Mouse (Mus musculus): Measurements from ENCODE around the gene Sars. TPM values are rescaled to one million over a fixed set of nuclear protein-coding genes. Genes with fewer than 3 reads are reported as not detected.

The Sars gene
- polyA plus RNA-seq, 1 experiment from 2014 or later, result 222 TPM

DNA sequence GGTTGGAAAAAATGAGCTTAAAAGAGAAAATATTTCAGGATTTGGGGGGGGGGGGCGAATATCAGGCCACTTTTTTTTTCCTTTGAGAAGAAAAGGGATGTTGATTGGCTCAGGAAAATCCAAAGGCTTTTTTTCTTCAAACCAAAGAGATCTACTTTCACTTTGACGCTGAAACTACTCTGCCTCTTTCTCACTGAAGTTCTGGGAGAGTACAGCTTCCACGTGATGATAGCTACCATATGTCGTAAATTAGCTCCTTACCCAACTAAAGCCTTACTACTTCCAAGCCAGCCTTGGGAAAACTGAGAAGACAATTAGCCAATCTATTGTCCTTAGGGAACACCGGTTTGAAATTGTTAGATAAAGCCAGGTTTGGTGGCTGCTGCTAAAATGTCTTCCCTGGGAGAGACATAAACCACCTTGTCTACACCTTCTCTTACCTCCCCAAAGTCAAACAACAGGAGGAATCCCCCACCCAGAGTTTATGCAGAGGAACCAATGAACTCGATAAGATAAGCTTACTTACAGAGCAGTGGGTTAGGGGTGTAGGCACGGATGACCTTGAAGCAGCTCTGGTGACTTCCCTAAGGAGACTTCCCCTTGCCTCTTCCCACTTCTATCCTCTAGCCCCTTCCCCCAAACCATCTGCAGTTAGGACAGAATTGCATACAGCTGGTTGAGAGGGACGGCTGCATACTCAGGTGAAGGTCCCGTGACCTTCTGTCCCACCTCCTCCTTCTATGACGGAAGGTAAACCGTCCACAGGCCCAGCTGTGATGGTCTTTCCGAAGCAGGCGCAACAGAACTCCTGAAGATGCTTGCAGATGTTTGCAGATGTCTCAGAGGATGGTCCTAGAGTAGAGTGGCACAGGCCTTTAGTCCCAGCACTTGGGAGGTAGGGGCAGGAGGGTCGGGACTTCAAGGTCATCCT is 62.8 kb downstream of the Sars start:
- H3K27me3 ChIP-seq, result no peaks in the 10 kb centered on the region
- no peak overlapping the region for H3K9ac ChIP-seq (replicated peaks)
- WGBS, result 77% methylated on average over 14 of the region's 14 CpGs
- H3K4me2 ChIP-seq (replicated peaks), result no peak overlapping the region
- no peaks in the 10 kb centered on the region for H3K36me3 ChIP-seq
- H3K27ac ChIP-seq (replicated peaks), result no peak overlapping the region
- ATAC-seq (replicated peaks), result no peak
- H3K4me3 ChIP-seq, result no peak overlapping the region
- peaks cover 49% of the 10 kb centered on the region for H3K4me1 ChIP-seq
- H3K9me3 ChIP-seq, result no peaks in the 10 kb centered on the region

- no peaks in the 10 kb centered on the region for H3K9me3 ChIP-seq
- no peak overlapping the region for H3K27ac ChIP-seq (replicated peaks)
- no peaks in the 10 kb centered on the region for H3K36me3 ChIP-seq
- 72% methylated on average over 6 of the region's 6 CpGs for WGBS
- no peaks in the 10 kb centered on the region for H3K27me3 ChIP-seq
- no peak for ATAC-seq (replicated peaks)
- H3K9ac ChIP-seq (replicated peaks), result no peak overlapping the region
- no peak overlapping the region for H3K4me3 ChIP-seq
- peaks cover 49% of the 10 kb centered on the region for H3K4me1 ChIP-seq
- no peak overlapping the region for H3K4me2 ChIP-seq (replicated peaks)
Observed at GRCm38 (mm10) chr3:108380695-108381094, 64.3 kb downstream of the Sars start.

DNA sequence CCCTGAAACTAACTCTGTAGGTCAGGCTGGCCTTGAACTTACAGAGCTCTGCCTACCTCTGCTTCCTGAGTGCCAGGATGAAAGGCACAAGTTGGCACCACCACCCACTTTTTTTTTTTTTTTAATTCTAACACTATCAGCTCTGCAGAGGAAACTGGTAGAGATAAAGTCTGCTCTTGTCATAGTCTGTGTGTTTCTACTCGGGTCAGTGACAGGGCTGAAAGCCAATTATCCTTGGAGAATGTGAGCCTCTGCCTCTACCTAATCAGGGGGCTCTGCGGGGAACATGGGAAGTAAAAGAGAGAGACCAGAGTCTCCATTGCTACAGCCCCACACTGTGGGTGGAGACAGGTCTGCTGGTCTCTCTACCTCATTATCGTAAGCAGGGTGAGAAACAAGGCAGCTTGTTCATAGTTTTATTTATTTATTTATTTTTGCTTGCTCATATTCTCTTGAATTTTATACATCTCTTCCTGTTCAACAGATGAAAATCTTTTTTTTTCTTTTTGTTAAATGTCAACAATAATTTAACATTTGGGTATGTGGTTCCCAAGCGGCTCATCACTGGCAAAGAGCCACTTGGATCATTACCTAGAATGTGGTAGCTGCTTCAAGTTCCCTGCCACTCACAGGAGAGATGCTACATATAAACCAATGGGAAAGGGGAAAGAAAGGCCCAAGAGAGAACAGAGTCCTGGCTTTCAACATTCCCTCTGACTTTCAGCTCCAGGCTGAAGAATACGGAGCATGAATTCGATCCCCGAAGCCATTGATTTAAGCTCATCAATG is 65.9 kb downstream of the Sars start:
- no peaks in the 10 kb centered on the region for H3K36me3 ChIP-seq
- 59% methylated on average over 7 of the region's 7 CpGs for WGBS
- H3K27me3 ChIP-seq, result no peaks in the 10 kb centered on the region
- no peak overlapping the region for H3K9ac ChIP-seq (replicated peaks)
- H3K4me1 ChIP-seq, result peaks cover 36% of the 10 kb centered on the region
- H3K4me3 ChIP-seq, result no peak overlapping the region
- ATAC-seq (replicated peaks), result no peak
- H3K4me2 ChIP-seq (replicated peaks), result no peak overlapping the region
- H3K27ac ChIP-seq (replicated peaks), result peak overlapping the region; percentile 66
- no peaks in the 10 kb centered on the region for H3K9me3 ChIP-seq

Other genes starting within 250 kb of the Sars start
- gene Cyb561d1, start 244.0 kb downstream of the Sars start, polyA plus RNA-seq (2015; fragmentation: Nextera tagmentation; extraction: Ambion mirVana), result 4.4 and 4.5 TPM in 2 replicates
- 32.5 and 33.6 TPM in 2 replicates for gene Atxn7l2, start 234.3 kb downstream of the Sars start, polyA plus RNA-seq (2015; fragmentation: Nextera tagmentation; extraction: Ambion mirVana)
- 2.3 and 2.7 TPM in 2 replicates for gene Sypl2, start 218.6 kb downstream of the Sars start, polyA plus RNA-seq (2015; fragmentation: Nextera tagmentation; extraction: Ambion mirVana)
- gene Psma5, start 188.3 kb downstream of the Sars start, polyA plus RNA-seq (2015; fragmentation: Nextera tagmentation; extraction: Ambion mirVana), result 260 and 271 TPM in 2 replicates
- gene Sort1, start 161.1 kb downstream of the Sars start, polyA plus RNA-seq (2015; fragmentation: Nextera tagmentation; extraction: Ambion mirVana), result 25.7 and 26.0 TPM in 2 replicates
- gene Mybphl, start 80.3 kb downstream of the Sars start, polyA plus RNA-seq (2015; fragmentation: Nextera tagmentation; extraction: Ambion mirVana), result not detected in 2 replicates
- gene Psrc1, start 61.4 kb downstream of the Sars start, polyA plus RNA-seq (2015; fragmentation: Nextera tagmentation; extraction: Ambion mirVana), result 35.6 and 41.5 TPM in 2 replicates
- 49.1 and 52.8 TPM in 2 replicates for gene Celsr2, start 29.7 kb downstream of the Sars start, polyA plus RNA-seq (2015; fragmentation: Nextera tagmentation; extraction: Ambion mirVana)
- 1.8 and 2.4 TPM in 2 replicates for gene 1700013F07Rik, start 88.9 kb upstream of the Sars start, polyA plus RNA-seq (2015; fragmentation: Nextera tagmentation; extraction: Ambion mirVana)
- gene 5330417C22Rik, start 91.3 kb upstream of the Sars start, polyA plus RNA-seq (2015; fragmentation: Nextera tagmentation; extraction: Ambion mirVana), result 9.4 and 12.9 TPM in 2 replicates
- gene Tmem167b, start 117.3 kb upstream of the Sars start, polyA plus RNA-seq (2015; fragmentation: Nextera tagmentation; extraction: Ambion mirVana), result 64.7 and 68.7 TPM in 2 replicates
- 46.9 and 54.4 TPM in 2 replicates for gene Taf13, start 126.5 kb upstream of the Sars start, polyA plus RNA-seq (2015; fragmentation: Nextera tagmentation; extraction: Ambion mirVana)
- gene Wdr47, start 146.1 kb upstream of the Sars start, polyA plus RNA-seq (2015; fragmentation: Nextera tagmentation; extraction: Ambion mirVana), result 114 and 115 TPM in 2 replicates
- gene Clcc1, start 208.7 kb upstream of the Sars start, polyA plus RNA-seq (2015; fragmentation: Nextera tagmentation; extraction: Ambion mirVana), result 49.6 and 56.9 TPM in 2 replicates